Mouse (Mus musculus): ENCODE results near the gene Spaca3.

Gene Spaca3

GRCm38 (mm10) chr11:80858065-80858464, at the start of gene Spaca3:
Gene Spaca3, plus strand, starts transcription at chr11:80858365.
- DNase-seq (ENCODE audit: low read depth, low spot score) = no peak

- no peak for DNase-seq (ENCODE audit: low read depth, low spot score)
Observed at GRCm38 (mm10) chr11:80808551-80809070, 49.6 kb upstream of the Spaca3 start.

GRCm38 (mm10) chr11:80809666-80809992, 48.5 kb upstream of the Spaca3 start:
- no peak for DNase-seq (ENCODE audit: low read depth, low spot score)

GRCm38 (mm10) chr11:80809993-80810821, 48.0 kb upstream of the Spaca3 start, which contains the start of gene Tmem98:
Gene Tmem98, plus strand, starts transcription at chr11:80810175.
- no peak for DNase-seq (ENCODE audit: low read depth, low spot score)

- DNase-seq (ENCODE audit: low read depth, low spot score) = no peak
Observed at GRCm38 (mm10) chr11:80811156-80811555, 47.0 kb upstream of the Spaca3 start.

GRCm38 (mm10) chr11:80815354-80815753, 42.8 kb upstream of the Spaca3 start:
- DNase-seq (ENCODE audit: low read depth, low spot score) = no peak

GRCm38 (mm10) chr11:80818060-80818697, 40.0 kb upstream of the Spaca3 start:
- DNase-seq (ENCODE audit: low read depth, low spot score) = peak; percentile 43

- no peak for DNase-seq (ENCODE audit: low read depth, low spot score)
Observed at GRCm38 (mm10) chr11:80820085-80820484, 38.1 kb upstream of the Spaca3 start.

- no peak for DNase-seq (ENCODE audit: low read depth, low spot score)
Observed at GRCm38 (mm10) chr11:80821296-80821695, 36.9 kb upstream of the Spaca3 start.

GRCm38 (mm10) chr11:80821794-80822193, 36.4 kb upstream of the Spaca3 start:
- no peak for DNase-seq (ENCODE audit: low read depth, low spot score)

GRCm38 (mm10) chr11:80835395-80835794, 22.8 kb upstream of the Spaca3 start:
- no peak for DNase-seq (ENCODE audit: low read depth, low spot score)

GRCm38 (mm10) chr11:80835841-80836240, 22.3 kb upstream of the Spaca3 start:
- no peak for DNase-seq (ENCODE audit: low read depth, low spot score)

GRCm38 (mm10) chr11:80838724-80839123, 19.4 kb upstream of the Spaca3 start:
- no peak for DNase-seq (ENCODE audit: low read depth, low spot score)

GRCm38 (mm10) chr11:80843435-80843834, 14.7 kb upstream of the Spaca3 start:
- no peak for DNase-seq (ENCODE audit: low read depth, low spot score)

GRCm38 (mm10) chr11:80845486-80845885, 12.7 kb upstream of the Spaca3 start:
- DNase-seq (ENCODE audit: low read depth, low spot score) = no peak

GRCm38 (mm10) chr11:80846115-80846514, 12.1 kb upstream of the Spaca3 start:
- DNase-seq (ENCODE audit: low read depth, low spot score) = no peak

GRCm38 (mm10) chr11:80848131-80848530, 10.0 kb upstream of the Spaca3 start:
- no peak for DNase-seq (ENCODE audit: low read depth, low spot score)

- DNase-seq (ENCODE audit: low read depth, low spot score) = no peak
Observed at GRCm38 (mm10) chr11:80851859-80852258, 6.3 kb upstream of the Spaca3 start.

GRCm38 (mm10) chr11:80853014-80853413, 5.2 kb upstream of the Spaca3 start:
- no peak for DNase-seq (ENCODE audit: low read depth, low spot score)

GRCm38 (mm10) chr11:80854430-80854829, 3.7 kb upstream of the Spaca3 start:
- DNase-seq (ENCODE audit: low read depth, low spot score) = no peak

- DNase-seq (ENCODE audit: low read depth, low spot score) = no peak
Observed at GRCm38 (mm10) chr11:80854908-80855307, 3.3 kb upstream of the Spaca3 start.

GRCm38 (mm10) chr11:80856827-80857226, 1.3 kb upstream of the Spaca3 start:
- DNase-seq (ENCODE audit: low read depth, low spot score) = no peak

- DNase-seq (ENCODE audit: low read depth, low spot score) = no peak
Observed at GRCm38 (mm10) chr11:80862941-80863340, 4.8 kb downstream of the Spaca3 start.
